Mouse (Mus musculus) hindbrain, embryonic 15.5 days (tissue): ENCODE measurements around the gene B3gnt2. TPM values are rescaled to one million over a fixed set of nuclear protein-coding genes. Genes with fewer than 3 reads are reported as not detected.

Source experiments
- ATAC-seq: fragments of 200-750 bp; cut with Nextera tagmentation; 2 replicates; pipeline ENCODE4 v1.8.0; 2017; ENCODE audit warnings: low read depth, moderate number of reproducible peaks, moderate TSS enrichment; ENCODE audit not compliant: low FRiP score
- H3K27ac ChIP-seq: fragments of 300-500 bp; sonication (generic); replicated peaks from 2 replicates; pipeline ENCODE4 v1.5.1; 2015; ENCODE audit warnings: mild to moderate bottlenecking, inconsistent platforms
- H3K27me3 ChIP-seq: fragments of 300-500 bp; sonication (generic); 2 replicates; pipeline ENCODE4 v1.6.1; 2015; ENCODE audit warnings: control low read depth, inconsistent platforms
- H3K36me3 ChIP-seq: fragments of 300-500 bp; sonication (generic); 2 replicates; pipeline ENCODE4 v1.6.1; 2015; ENCODE audit warnings: control low read depth, inconsistent platforms
- H3K4me1 ChIP-seq: fragments of 300-500 bp; sonication (generic); replicated peaks from 2 replicates; pipeline ENCODE4 v1.6.1; 2015; ENCODE audit warnings: control low read depth, inconsistent platforms
- H3K4me2 ChIP-seq: fragments of 300-500 bp; sonication (generic); 2 replicates; pipeline ENCODE4 v1.6.1; 2015; ENCODE audit warnings: moderate library complexity, mild to moderate bottlenecking, inconsistent platforms
- H3K4me3 ChIP-seq: fragments of 300-500 bp; sonication (generic); 2 replicates; pipeline ENCODE4 v1.5.1; 2015; ENCODE audit warnings: mild to moderate bottlenecking, inconsistent platforms
- H3K9ac ChIP-seq: fragments of 300-500 bp; sonication (generic); 2 replicates; pipeline ENCODE4 v1.6.1; 2015; ENCODE audit warnings: inconsistent platforms
- H3K9me3 ChIP-seq: fragments of 300-500 bp; sonication (generic); 2 replicates; pipeline ENCODE4 v1.6.1; 2016; ENCODE audit warnings: control low read depth, inconsistent platforms
- WGBS: fragments of 180-500 bp; shearing (Covaris S2); methylation state at CpG from one replicate; pipeline ENCODE4 v1.1.7; 2015; 5-methylcytosine and 5-hydroxymethylcytosine counted together
- polyA plus RNA-seq: library from polyadenylated mRNA; unstranded; fragments of >200 nt; fragmentation: Nextera tagmentation; extraction: Ambion mirVana; gene quantifications from 2 replicates; pipeline ENCODE4 v1.2.1, GENCODE M21; 2015

Gene B3gnt2
- polyA plus RNA-seq, 1 experiment from 2014 or later = 3.0 TPM

GRCm38 (mm10) chr11:22779821-22780551 is 80.8 kb downstream of the B3gnt2 start:
- no peak for ATAC-seq
- no peak overlapping the region for H3K9ac ChIP-seq
- H3K4me3 ChIP-seq = no peak overlapping the region
- no peaks in the 10 kb centered on the region for H3K36me3 ChIP-seq
- H3K4me2 ChIP-seq = no peak overlapping the region
- 78% methylated on average over 6 of the region's 6 CpGs for WGBS
- H3K9me3 ChIP-seq = no peaks in the 10 kb centered on the region
- H3K27me3 ChIP-seq = no peaks in the 10 kb centered on the region
- H3K27ac ChIP-seq = no peak overlapping the region
- no peaks in the 10 kb centered on the region for H3K4me1 ChIP-seq

DNA sequence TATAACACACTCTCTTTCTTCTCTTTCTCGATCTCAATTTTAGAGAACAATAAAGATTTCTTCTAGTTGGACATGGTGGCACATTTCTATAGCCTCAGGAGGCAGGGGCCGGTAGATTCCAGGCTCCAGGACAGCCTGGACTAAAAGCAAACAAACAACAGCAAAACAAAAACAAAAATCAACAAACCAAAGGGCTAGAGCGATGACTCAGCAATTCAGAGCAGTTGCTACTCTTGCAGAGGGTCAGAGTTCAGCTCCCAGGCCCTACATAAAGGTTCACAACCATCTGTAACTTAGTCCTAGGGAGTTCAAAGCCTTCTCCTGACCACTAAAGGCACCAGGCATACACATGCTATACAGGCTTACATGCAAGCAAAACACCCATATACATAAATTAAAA is 82.2 kb downstream of the B3gnt2 start:
- Histone ChIP-seq H3K27ac (no peak overlapping the region), H3K9ac (no peak overlapping the region)

GRCm38 (mm10) chr11:22777531-22777930 is 83.2 kb downstream of the B3gnt2 start:
- Histone ChIP-seq H3K9me3 (no peaks in the 10 kb centered on the region), H3K4me2 (no peak overlapping the region), H3K36me3 (no peaks in the 10 kb centered on the region), H3K4me1 (no peaks in the 10 kb centered on the region), H3K4me3 (no peak overlapping the region), H3K27ac (no peak overlapping the region), H3K9ac (no peak overlapping the region), H3K27me3 (no peaks in the 10 kb centered on the region)
- no peak for ATAC-seq
- WGBS = 88% methylated on average over 2 of the region's 2 CpGs

More for the DNA sequence above, 82.2 kb downstream of the B3gnt2 start:
- no peak overlapping the region for H3K4me3 ChIP-seq
- H3K4me2 ChIP-seq = no peak overlapping the region
- no peaks in the 10 kb centered on the region for H3K27me3 ChIP-seq
- no peak for ATAC-seq
- H3K4me1 ChIP-seq = no peaks in the 10 kb centered on the region
- WGBS = 70% methylated on average over 3 of the region's 3 CpGs
- no peaks in the 10 kb centered on the region for H3K9me3 ChIP-seq
- no peaks in the 10 kb centered on the region for H3K36me3 ChIP-seq

GRCm38 (mm10) chr11:22774821-22775220 is 85.9 kb downstream of the B3gnt2 start:
- no peak overlapping the region for H3K4me2 ChIP-seq
- H3K9me3 ChIP-seq = no peaks in the 10 kb centered on the region
- no peaks in the 10 kb centered on the region for H3K27me3 ChIP-seq
- H3K36me3 ChIP-seq = no peaks in the 10 kb centered on the region
- no peaks in the 10 kb centered on the region for H3K4me1 ChIP-seq
- ATAC-seq = no peak
- no peak overlapping the region for H3K9ac ChIP-seq
- H3K27ac ChIP-seq = no peak overlapping the region
- WGBS = 74% methylated on average over 2 of the region's 2 CpGs
- no peak overlapping the region for H3K4me3 ChIP-seq

GRCm38 (mm10) chr11:22766238-22766637 is 94.5 kb downstream of the B3gnt2 start:
- Histone ChIP-seq H3K9ac (no peak overlapping the region), H3K36me3 (no peaks in the 10 kb centered on the region)

DNA sequence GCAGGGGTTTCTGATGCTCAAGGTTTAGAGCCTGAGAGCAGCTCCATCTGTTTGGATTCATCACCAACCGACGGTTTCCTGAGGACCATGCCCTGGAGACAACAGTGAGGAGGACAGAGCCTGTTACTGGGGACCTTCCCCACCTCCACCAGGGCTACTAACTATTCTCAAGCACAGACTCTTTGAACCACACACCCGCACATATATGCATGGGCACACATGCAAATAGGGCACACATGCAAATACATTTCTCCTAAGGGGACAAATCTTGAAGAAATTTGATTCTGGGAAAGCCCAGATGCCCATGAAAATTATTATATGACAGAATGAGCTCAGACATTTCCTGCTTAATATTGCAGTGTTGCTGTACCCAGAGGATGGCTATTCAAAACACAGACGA is 95.3 kb downstream of the B3gnt2 start:
- Histone ChIP-seq H3K27me3 (no peaks in the 10 kb centered on the region), H3K27ac (no peak overlapping the region), H3K9me3 (no peaks in the 10 kb centered on the region), H3K9ac (no peak overlapping the region), H3K4me3 (no peak overlapping the region), H3K4me1 (no peaks in the 10 kb centered on the region), H3K4me2 (no peak overlapping the region), H3K36me3 (no peaks in the 10 kb centered on the region)
- 77% methylated on average over 4 of the region's 4 CpGs for WGBS
- no peak for ATAC-seq

More at GRCm38 (mm10) chr11:22766238-22766637, 94.5 kb downstream of the B3gnt2 start:
- 75% methylated on average over 2 of the region's 2 CpGs for WGBS
- H3K27me3 ChIP-seq = no peaks in the 10 kb centered on the region
- no peaks in the 10 kb centered on the region for H3K4me1 ChIP-seq
- no peak overlapping the region for H3K4me3 ChIP-seq
- ATAC-seq = no peak
- H3K27ac ChIP-seq = no peak overlapping the region
- no peaks in the 10 kb centered on the region for H3K9me3 ChIP-seq
- no peak overlapping the region for H3K4me2 ChIP-seq

GRCm38 (mm10) chr11:22763556-22764295 is 97.0 kb downstream of the B3gnt2 start:
- Histone ChIP-seq H3K4me1 (no peaks in the 10 kb centered on the region), H3K36me3 (no peaks in the 10 kb centered on the region), H3K4me3 (no peak overlapping the region), H3K9ac (no peak overlapping the region), H3K4me2 (no peak overlapping the region), H3K27ac (no peak overlapping the region), H3K27me3 (no peaks in the 10 kb centered on the region), H3K9me3 (no peaks in the 10 kb centered on the region)
- ATAC-seq = no peak
- WGBS = 71% methylated on average over 4 of the region's 4 CpGs

GRCm38 (mm10) chr11:22763055-22763454 is 97.7 kb downstream of the B3gnt2 start:
- no peak for ATAC-seq
- Histone ChIP-seq H3K4me2 (no peak overlapping the region), H3K4me1 (no peaks in the 10 kb centered on the region), H3K4me3 (no peak overlapping the region), H3K27ac (no peak overlapping the region), H3K9me3 (no peaks in the 10 kb centered on the region), H3K27me3 (no peaks in the 10 kb centered on the region), H3K9ac (no peak overlapping the region), H3K36me3 (no peaks in the 10 kb centered on the region)
- WGBS = 62% methylated on average over 1 of the region's 1 CpGs

- no peak for ATAC-seq
- Histone ChIP-seq H3K9me3 (no peaks in the 10 kb centered on the region), H3K27me3 (no peaks in the 10 kb centered on the region), H3K36me3 (no peaks in the 10 kb centered on the region), H3K4me3 (no peak overlapping the region), H3K27ac (no peak overlapping the region), H3K4me1 (no peaks in the 10 kb centered on the region), H3K4me2 (no peak overlapping the region), H3K9ac (no peak overlapping the region)
- 90% methylated on average over 18 of the region's 18 CpGs for WGBS
Observed at GRCm38 (mm10) chr11:22762236-22762927, 98.4 kb downstream of the B3gnt2 start.

GRCm38 (mm10) chr11:22759783-22760182 is 101.0 kb downstream of the B3gnt2 start:
- H3K4me3 ChIP-seq = no peak overlapping the region
- H3K4me1 ChIP-seq = no peaks in the 10 kb centered on the region
- no peak overlapping the region for H3K4me2 ChIP-seq
- no peak overlapping the region for H3K27ac ChIP-seq
- H3K9ac ChIP-seq = no peak overlapping the region
- ATAC-seq = no peak
- H3K36me3 ChIP-seq = no peaks in the 10 kb centered on the region
- no peaks in the 10 kb centered on the region for H3K9me3 ChIP-seq
- H3K27me3 ChIP-seq = no peaks in the 10 kb centered on the region
- WGBS = 94% methylated on average over 4 of the region's 4 CpGs

DNA sequence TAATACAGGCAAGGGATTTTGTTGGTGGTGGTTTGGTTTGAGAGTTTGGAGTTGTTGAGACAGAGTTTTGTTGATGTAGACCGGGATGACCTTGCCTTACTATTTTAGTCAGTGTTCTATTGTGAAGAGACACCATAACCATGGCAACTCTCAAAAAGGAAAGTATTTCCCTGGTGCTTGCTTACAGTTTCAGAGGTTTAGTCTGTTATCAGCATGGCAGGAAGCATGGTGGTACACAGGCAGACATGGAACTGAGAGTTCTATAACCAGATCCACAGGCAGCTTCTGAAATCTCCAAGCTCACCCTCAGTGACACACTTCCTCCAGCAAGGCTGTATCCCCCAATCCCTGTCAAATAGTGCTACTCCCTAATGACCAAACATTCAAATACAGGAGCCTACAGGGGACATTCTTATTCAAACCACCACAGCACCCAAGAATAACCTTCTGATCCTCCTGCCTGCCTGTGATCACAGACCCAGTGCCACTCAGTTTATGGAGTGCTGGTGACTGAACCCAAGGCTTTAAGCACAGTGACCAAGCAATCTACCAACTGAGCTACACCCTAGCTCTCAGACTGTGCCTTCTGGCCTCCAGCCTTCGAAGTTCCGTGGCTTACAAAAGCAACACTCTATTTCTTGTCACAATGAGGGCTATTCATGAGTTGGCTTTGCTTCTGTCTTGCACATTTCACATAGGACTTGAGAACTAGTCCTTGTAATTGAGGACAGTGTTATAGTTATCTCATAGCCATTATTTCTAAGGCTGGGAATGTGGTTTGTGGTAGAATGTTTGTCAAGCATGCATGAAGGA is 104.4 kb downstream of the B3gnt2 start:
- no peaks in the 10 kb centered on the region for H3K9me3 ChIP-seq
- no peaks in the 10 kb centered on the region for H3K27me3 ChIP-seq
- no peak overlapping the region for H3K27ac ChIP-seq
- H3K4me2 ChIP-seq = no peak overlapping the region
- no peaks in the 10 kb centered on the region for H3K4me1 ChIP-seq
- ATAC-seq = no peak
- whole genome bisulfite sequencing = 86% methylated on average over 3 of the region's 3 CpGs
- H3K9ac ChIP-seq = no peak overlapping the region
- no peak overlapping the region for H3K4me3 ChIP-seq
- H3K36me3 ChIP-seq = no peaks in the 10 kb centered on the region
